In genomic region chr13:118379155-118379554, GRCm38 (mm10) we compare ENCODE assay signal across 8 mouse cellular contexts. TPM values are rescaled to one million over a fixed set of nuclear protein-coding genes. Genes with fewer than 3 reads are reported as not detected.
A peak's percentile ranks its signal among the peaks of the same experiment; 100 is the strongest.
DNase-seq lines count a peak whose midpoint lies in the region; ATAC-seq lines count a peak whose summit lies in the region.

No protein-coding gene starts in this region.

- WGBS in embryonic facial prominence, embryonic 14.5 days = 71% methylated on average over 1 of the region's 1 CpGs
- WGBS in liver, embryonic 13.5 days (ENCODE audit: insufficient replicate concordance) = 58% methylated on average over 1 of the region's 1 CpGs

- H3K4me2 ChIP-seq in embryonic facial prominence, embryonic 14.5 days (ENCODE audit: low read depth, low read length) = no peak overlapping the region
- H3K4me2 ChIP-seq in liver, embryonic 13.5 days = no peak overlapping the region

- no peaks in the 10 kb centered on the region for H3K27me3 ChIP-seq in embryonic facial prominence, embryonic 14.5 days (replicated peaks; ENCODE audit: control insufficient read depth, insufficient read depth, low read length)
- no peaks in the 10 kb centered on the region for H3K27me3 ChIP-seq in liver, embryonic 13.5 days

- no peak overlapping the region for H3K27ac ChIP-seq in embryonic facial prominence, embryonic 14.5 days (replicated peaks; ENCODE audit: low read depth, low read length)
- H3K27ac ChIP-seq in liver, embryonic 13.5 days = no peak overlapping the region

- no peak overlapping the region for H3K9ac ChIP-seq in embryonic facial prominence, embryonic 14.5 days (ENCODE audit: low read depth, low read length)
- H3K9ac ChIP-seq in liver, embryonic 13.5 days = no peak overlapping the region

- no peaks in the 10 kb centered on the region for H3K9me3 ChIP-seq in embryonic facial prominence, embryonic 14.5 days (ENCODE audit: control insufficient read depth, low read length)
- no peaks in the 10 kb centered on the region for H3K9me3 ChIP-seq in liver, embryonic 13.5 days (replicated peaks)

- H3K4me1 ChIP-seq in embryonic facial prominence, embryonic 14.5 days (ENCODE audit: control insufficient read depth, insufficient read depth, low read length) = no peaks in the 10 kb centered on the region
- peaks cover 5% of the 10 kb centered on the region; the same call in 1 of the 2 replicates for H3K4me1 ChIP-seq in liver, embryonic 13.5 days (replicated peaks)

- DNase-seq in gastrocnemius, adult 18-20 months (ENCODE audit: low spot score) = peak; percentile 28
- no peak for DNase-seq in gastrocnemius, postnatal 25 days
- peak; percentile 72 for DNase-seq in brain, adult 2 months (ENCODE audit: low read depth, low spot score)
- DNase-seq in embryonic facial prominence, embryonic 14.5 days (ENCODE audit: low spot score) = peak; percentile 39
- peak; percentile 61 for DNase-seq in kidney, adult 9 months
- DNase-seq in liver, embryonic 13.5 days = peak; percentile 27
- peak; percentile 77 to 80 for DNase-seq in right cerebral cortex, adult 2 months (ENCODE audit: low spot score in 2 of 2)

- H3K36me3 ChIP-seq in embryonic facial prominence, embryonic 14.5 days (ENCODE audit: control insufficient read depth, insufficient read depth, low read length) = peaks cover 59% of the 10 kb centered on the region
- H3K36me3 ChIP-seq in liver, embryonic 13.5 days = peaks cover 53% of the 10 kb centered on the region

- ATAC-seq in CD4-positive, CD25-positive, alpha-beta regulatory T cell, adult 4 months = peak; percentile 90
- ATAC-seq in embryonic facial prominence, embryonic 14.5 days (ENCODE audit: low read depth) = no peak
- peak; percentile 48; the same call in 1 of the 2 replicates for ATAC-seq in liver, embryonic 13.5 days (ENCODE audit: low read depth)

- no peak overlapping the region for H3K4me3 ChIP-seq in embryonic facial prominence, embryonic 14.5 days (ENCODE audit: low read depth, low read length)
- H3K4me3 ChIP-seq in liver, embryonic 13.5 days (replicated peaks) = no peak overlapping the region

RNA-seq across cellular contexts. Expression of gene B430218F22Rik, which starts 7.3 kb away (rescaled TPM):
- under 1 TPM in 1 of 2 experiments, not detected in 1; 0.19 TPM for total RNA-seq in gastrocnemius, adult 18-20 months (2021)
- total RNA-seq in gastrocnemius, postnatal 25 days (2021) = under 1 TPM in 1 of 2 experiments, not detected in 1; 0.19 TPM
- under 1 TPM in 1 of 2 experiments, not detected in 1; 0.67 TPM for polyA plus RNA-seq in CD4-positive, CD25-positive, alpha-beta regulatory T cell, adult 4 months (2017; shearing (Covaris generic))
- polyA plus RNA-seq in embryonic facial prominence, embryonic 14.5 days (2014; fragmentation: Nextera tagmentation; extraction: Ambion mirVana) = 0.52 and 1.0 TPM in 2 replicates
- 0.44 and 0.52 TPM in 2 replicates for polyA plus RNA-seq in liver, embryonic 13.5 days (2015; fragmentation: Nextera tagmentation; extraction: Ambion mirVana)

RNA-seq across cellular contexts. Expression of gene Mrps30, which starts 7.9 kb away (rescaled TPM):
- total RNA-seq in gastrocnemius, adult 18-20 months (2021) = 10 to 100 TPM; 16.0 to 16.9 TPM
- 10 to 100 TPM; 16.2 to 18.0 TPM for total RNA-seq in gastrocnemius, postnatal 25 days (2021)
- polyA plus RNA-seq in CD4-positive, CD25-positive, alpha-beta regulatory T cell, adult 4 months (2017; shearing (Covaris generic)) = 1 to 10 TPM; 1.1 to 1.8 TPM
- 28.5 and 30.2 TPM in 2 replicates for polyA plus RNA-seq in embryonic facial prominence, embryonic 14.5 days (2014; fragmentation: Nextera tagmentation; extraction: Ambion mirVana)
- 24.4 and 25.3 TPM in 2 replicates for polyA plus RNA-seq in liver, embryonic 13.5 days (2015; fragmentation: Nextera tagmentation; extraction: Ambion mirVana)
